Mouse (Mus musculus): ENCODE measurements around the gene Sos2.

DNA sequence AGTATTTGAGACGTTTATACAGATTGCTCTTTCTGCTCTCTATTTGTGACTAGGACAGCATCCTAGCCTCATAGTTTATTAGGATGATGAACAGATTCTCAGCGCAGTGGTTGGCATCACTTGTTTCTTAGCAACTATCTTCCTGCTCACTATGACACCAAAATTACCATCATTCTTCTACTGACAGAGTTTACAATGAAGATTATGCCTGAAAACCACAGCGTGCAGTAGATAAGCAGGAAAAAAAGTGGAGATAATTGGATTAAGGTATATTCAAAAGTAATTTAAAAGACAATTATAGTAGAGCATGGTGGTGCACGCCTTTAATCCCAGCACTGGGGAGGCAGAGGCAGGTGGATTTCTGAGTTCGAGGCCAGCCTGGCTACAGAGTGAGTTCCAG, 88.5 kb downstream of the Sos2 start:
- TF ChIP-seq POLR2A (IDR thresholded peaks at IDR 0.05; ENCODE audit: control insufficient read depth, low read depth, low read length) (no peak), CTCF (IDR thresholded peaks at IDR 0.05; ENCODE audit: control insufficient read depth, insufficient read depth, insufficient replicate concordance, low read depth, low read length) (no peak)
